Mouse (Mus musculus) kidney, embryonic 14.5 days (tissue): Measurements from ENCODE around the gene Zcchc7. TPM values are rescaled to one million over a fixed set of nuclear protein-coding genes. Genes with fewer than 3 reads are reported as not detected.

Experiments used
- ATAC-seq: fragments of 200-750 bp; cut with Nextera tagmentation; 2 replicates; pipeline ENCODE4 v1.8.0; 2017; ENCODE audit warnings: moderate number of reproducible peaks, mild to moderate bottlenecking, moderate TSS enrichment, moderate library complexity; ENCODE audit not compliant: low FRiP score, low TSS enrichment
- H3K27ac ChIP-seq: fragments of 300-500 bp; sonication (generic); 2 replicates; pipeline ENCODE4 v1.5.1; 2014; ENCODE audit warnings: low read depth, mild to moderate bottlenecking, low read length, moderate library complexity, mixed read lengths
- H3K27me3 ChIP-seq: fragments of 300-500 bp; sonication (generic); 2 replicates; pipeline ENCODE4 v1.6.1; 2014; ENCODE audit warnings: mild to moderate bottlenecking, low read length; ENCODE audit not compliant: control insufficient read depth, insufficient read depth
- H3K36me3 ChIP-seq: fragments of 300-500 bp; sonication (generic); 2 replicates; pipeline ENCODE4 v1.6.1; 2014; ENCODE audit warnings: low read length, mixed read lengths; ENCODE audit not compliant: control insufficient read depth, insufficient read depth
- H3K4me1 ChIP-seq: fragments of 300-500 bp; sonication (generic); 2 replicates; pipeline ENCODE4 v1.6.1; 2014; ENCODE audit warnings: low read length, mixed read lengths; ENCODE audit not compliant: control insufficient read depth, insufficient read depth
- H3K4me2 ChIP-seq: fragments of 300-500 bp; sonication (generic); replicated peaks from 2 replicates; pipeline ENCODE4 v1.6.1; 2014; ENCODE audit warnings: low read depth, mild to moderate bottlenecking, low read length
- H3K4me3 ChIP-seq: fragments of 300-500 bp; sonication (generic); 2 replicates; pipeline ENCODE4 v1.5.1; 2014; ENCODE audit warnings: mild to moderate bottlenecking, low read length
- H3K9ac ChIP-seq: fragments of 300-500 bp; sonication (generic); 2 replicates; pipeline ENCODE4 v1.6.1; 2014; ENCODE audit warnings: low read depth, mild to moderate bottlenecking, low read length, moderate library complexity
- H3K9me3 ChIP-seq: fragments of 300-500 bp; sonication (generic); 2 replicates; pipeline ENCODE4 v1.6.1; 2016; ENCODE audit warnings: low read length; ENCODE audit not compliant: control insufficient read depth
- WGBS: fragments of 180-500 bp; shearing (Covaris S2); extraction: QIAGEN DNeasy Blood & Tissue Kit; methylation state at CpG from one replicate; pipeline ENCODE4 v1.1.7; 2014; 5-methylcytosine and 5-hydroxymethylcytosine counted together
- polyA plus RNA-seq: library from polyadenylated mRNA; unstranded; fragments of >200 nt; fragmentation: Nextera tagmentation; extraction: Ambion mirVana; gene quantifications from 2 replicates; pipeline ENCODE4 v1.2.1, GENCODE M21; 2014

Zcchc7 gene
- polyA plus RNA-seq, 1 experiment from 2014 or later: 37.9 TPM

- H3K9me3 ChIP-seq: no peaks in the 10 kb centered on the region
- no peak for ATAC-seq
- H3K9ac ChIP-seq: no peak overlapping the region
- no peak overlapping the region for H3K4me2 ChIP-seq
- WGBS: 86% methylated on average over 3 of the region's 3 CpGs
- H3K4me3 ChIP-seq: no peak overlapping the region
- H3K36me3 ChIP-seq: no peaks in the 10 kb centered on the region
- H3K27ac ChIP-seq: no peak overlapping the region
- no peaks in the 10 kb centered on the region for H3K27me3 ChIP-seq
- H3K4me1 ChIP-seq: no peaks in the 10 kb centered on the region
Observed at GRCm38 (mm10) chr4:44917907-44918306, 162.2 kb downstream of the Zcchc7 start.

DNA sequence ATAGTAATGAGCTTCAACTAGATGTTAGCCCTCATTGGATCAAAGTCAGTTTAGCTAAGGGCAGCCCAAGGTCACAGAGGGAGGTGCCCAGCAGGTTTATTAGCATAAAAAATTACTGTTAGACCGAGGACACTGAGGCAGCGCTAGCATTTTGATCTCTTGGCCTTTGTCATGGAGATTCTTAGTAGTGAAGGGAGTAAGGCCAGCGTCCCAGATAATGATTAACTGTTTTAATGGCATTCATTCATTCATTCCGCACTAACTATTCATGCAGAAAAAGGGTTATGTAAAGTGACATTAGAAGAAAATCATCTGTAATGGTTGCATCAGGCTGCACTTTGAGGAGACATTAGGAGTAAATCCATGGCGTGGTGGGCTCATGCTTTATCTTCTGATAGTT is 165.2 kb downstream of the Zcchc7 start:
- no peak overlapping the region for H3K4me3 ChIP-seq
- no peak overlapping the region for H3K4me2 ChIP-seq
- no peaks in the 10 kb centered on the region for H3K27me3 ChIP-seq
- H3K9me3 ChIP-seq: no peaks in the 10 kb centered on the region
- no peak overlapping the region for H3K9ac ChIP-seq
- no peaks in the 10 kb centered on the region for H3K4me1 ChIP-seq
- WGBS: 59% methylated on average over 5 of the region's 5 CpGs
- H3K27ac ChIP-seq: no peak overlapping the region
- H3K36me3 ChIP-seq: peaks cover 4% of the 10 kb centered on the region; the same call in 1 of the 2 replicates
- ATAC-seq: no peak

DNA sequence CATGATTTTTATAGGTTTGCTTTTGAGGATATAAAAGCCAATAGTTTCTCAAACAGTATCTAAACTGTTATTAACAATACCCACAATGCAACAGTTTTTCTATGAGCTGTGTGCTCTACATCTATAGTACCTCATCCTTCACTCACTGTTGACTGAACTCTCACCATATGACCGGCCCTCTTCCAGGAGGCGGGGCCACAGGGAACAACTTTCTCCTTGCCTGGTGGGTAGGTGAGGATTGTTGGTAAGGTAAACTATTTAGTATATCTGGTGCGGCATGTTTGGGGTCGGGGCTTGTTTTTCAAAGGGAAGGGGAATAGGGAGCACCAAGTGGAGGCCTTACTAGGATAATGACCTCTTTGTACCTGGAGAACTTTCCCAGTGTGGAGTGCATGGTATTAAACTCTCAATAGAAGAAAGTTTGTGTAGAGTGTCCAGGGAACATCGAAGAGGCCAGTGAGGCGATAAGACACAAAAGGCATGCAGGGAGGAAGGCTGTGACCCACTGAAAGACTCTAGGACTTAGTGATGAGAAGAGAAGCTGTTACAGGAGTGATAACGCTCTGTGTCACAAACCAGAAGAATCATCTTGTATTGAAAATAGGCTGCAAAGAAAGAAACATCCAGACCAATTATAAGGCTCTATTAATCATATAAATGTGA is 166.9 kb downstream of the Zcchc7 start:
- Histone ChIP-seq H3K27me3 (no peaks in the 10 kb centered on the region), H3K36me3 (peaks cover 19% of the 10 kb centered on the region; the same call in 1 of the 2 replicates), H3K4me1 (no peaks in the 10 kb centered on the region), H3K27ac (no peak overlapping the region), H3K4me3 (no peak overlapping the region), H3K4me2 (no peak overlapping the region), H3K9ac (no peak overlapping the region), H3K9me3 (no peaks in the 10 kb centered on the region)
- no peak for ATAC-seq
- WGBS: 95% methylated on average over 7 of the region's 7 CpGs

DNA sequence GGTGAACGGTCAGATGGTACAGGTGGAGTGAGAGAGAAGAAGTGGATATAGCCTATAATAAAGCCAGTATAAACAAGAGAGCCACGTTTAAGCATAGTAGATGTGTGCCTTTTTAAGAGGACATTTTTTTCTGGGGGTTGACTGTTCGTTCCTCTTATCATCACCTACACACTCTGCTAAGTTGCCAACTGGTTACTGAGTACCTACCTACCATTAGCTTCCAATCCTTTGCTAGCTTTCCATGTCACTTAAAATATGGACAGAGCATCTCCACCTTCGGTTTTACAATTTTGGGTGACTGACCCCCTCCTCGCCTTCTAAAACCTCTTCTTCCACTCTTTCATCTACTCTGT is 167.4 kb downstream of the Zcchc7 start:
- no peak overlapping the region for H3K9ac ChIP-seq
- H3K4me3 ChIP-seq: no peak overlapping the region
- H3K36me3 ChIP-seq: peaks cover 19% of the 10 kb centered on the region; the same call in 1 of the 2 replicates
- H3K27me3 ChIP-seq: no peaks in the 10 kb centered on the region
- no peak for ATAC-seq
- H3K4me1 ChIP-seq: no peaks in the 10 kb centered on the region
- 95% methylated on average over 5 of the region's 5 CpGs for WGBS
- no peak overlapping the region for H3K27ac ChIP-seq
- H3K4me2 ChIP-seq: no peak overlapping the region
- H3K9me3 ChIP-seq: no peaks in the 10 kb centered on the region

DNA sequence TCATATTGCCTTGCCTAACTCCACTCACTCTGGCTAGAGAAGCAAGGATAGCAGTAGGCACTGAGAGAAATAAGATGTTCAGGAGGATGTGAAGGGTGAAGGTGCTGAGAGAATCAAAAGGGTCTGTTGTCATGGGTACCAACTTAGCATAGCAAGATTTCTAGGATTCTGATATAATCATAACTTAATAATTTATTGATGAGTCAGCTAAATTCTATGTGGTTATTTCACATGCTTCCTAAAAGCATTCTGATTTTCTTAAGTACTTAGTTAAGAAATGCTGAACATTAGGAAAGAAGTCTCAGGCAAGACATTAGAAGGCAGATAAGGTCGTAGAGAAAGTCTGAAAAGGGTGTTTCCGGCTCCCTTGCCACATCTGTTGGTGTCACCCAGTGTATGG is 172.3 kb downstream of the Zcchc7 start:
- H3K27ac ChIP-seq: no peak overlapping the region
- no peaks in the 10 kb centered on the region for H3K4me1 ChIP-seq
- peaks cover 48% of the 10 kb centered on the region for H3K36me3 ChIP-seq
- no peaks in the 10 kb centered on the region for H3K27me3 ChIP-seq
- no peak for ATAC-seq
- 76% methylated on average over 2 of the region's 2 CpGs for WGBS
- H3K9me3 ChIP-seq: no peaks in the 10 kb centered on the region
- no peak overlapping the region for H3K9ac ChIP-seq
- H3K4me2 ChIP-seq: no peak overlapping the region
- H3K4me3 ChIP-seq: no peak overlapping the region

GRCm38 (mm10) chr4:44928790-44929189 is 173.1 kb downstream of the Zcchc7 start:
- no peak overlapping the region for H3K4me2 ChIP-seq
- 92% methylated on average over 3 of the region's 3 CpGs for WGBS
- no peak overlapping the region for H3K9ac ChIP-seq
- no peak overlapping the region for H3K4me3 ChIP-seq
- no peak for ATAC-seq
- H3K36me3 ChIP-seq: peaks cover 57% of the 10 kb centered on the region
- no peak overlapping the region for H3K27ac ChIP-seq
- H3K27me3 ChIP-seq: no peaks in the 10 kb centered on the region
- H3K9me3 ChIP-seq: no peaks in the 10 kb centered on the region
- no peaks in the 10 kb centered on the region for H3K4me1 ChIP-seq

DNA sequence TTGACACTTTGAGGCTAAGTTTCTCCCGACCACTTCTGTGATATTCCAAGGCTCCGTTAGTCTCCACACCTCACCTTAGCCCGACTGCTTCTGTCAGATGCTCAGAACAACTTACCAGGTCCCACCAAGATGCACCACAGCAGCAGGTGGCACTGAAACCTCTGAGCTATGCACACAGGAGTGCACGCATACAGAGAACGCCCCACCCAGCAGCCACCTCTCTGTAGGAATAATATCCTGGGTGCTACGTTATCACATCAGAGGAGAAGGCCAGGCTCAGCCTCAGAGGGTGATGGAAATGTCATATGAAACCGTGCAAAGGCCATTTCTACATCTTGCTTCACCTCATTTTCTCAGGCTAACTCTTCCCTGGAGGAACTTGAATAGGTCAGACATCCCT is 174.7 kb downstream of the Zcchc7 start:
- Histone ChIP-seq H3K4me3 (no peak overlapping the region), H3K9ac (no peak overlapping the region), H3K9me3 (no peaks in the 10 kb centered on the region), H3K27me3 (no peaks in the 10 kb centered on the region), H3K4me2 (no peak overlapping the region), H3K27ac (no peak overlapping the region), H3K4me1 (no peaks in the 10 kb centered on the region), H3K36me3 (peaks cover 59% of the 10 kb centered on the region)
- no peak for ATAC-seq
- 93% methylated on average over 7 of the region's 7 CpGs for WGBS

DNA sequence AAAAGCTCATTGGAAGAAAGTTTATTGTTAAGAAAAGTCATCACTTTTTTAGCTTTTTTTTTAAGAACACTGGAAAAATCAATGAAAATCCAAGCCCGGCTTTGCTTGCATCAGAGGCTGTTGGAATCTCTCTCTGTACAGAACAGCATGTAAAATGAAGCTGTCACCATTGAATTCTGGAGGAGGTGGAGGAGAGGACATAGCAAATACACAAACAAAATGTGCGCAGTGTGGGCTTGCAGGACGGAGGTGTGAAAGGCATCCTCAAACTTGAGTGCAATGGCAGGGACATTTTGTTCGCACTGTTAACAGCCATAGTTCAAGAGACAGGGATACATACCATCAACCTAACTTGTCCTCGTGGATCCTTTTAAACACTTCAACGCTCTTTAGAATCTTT is 176.1 kb downstream of the Zcchc7 start:
- WGBS: 94% methylated on average over 6 of the region's 6 CpGs
- Histone ChIP-seq H3K36me3 (peaks cover 46% of the 10 kb centered on the region), H3K4me3 (no peak overlapping the region), H3K9ac (no peak overlapping the region), H3K4me1 (no peaks in the 10 kb centered on the region), H3K4me2 (no peak overlapping the region), H3K27ac (no peak overlapping the region), H3K27me3 (no peaks in the 10 kb centered on the region), H3K9me3 (no peaks in the 10 kb centered on the region)
- ATAC-seq: no peak

DNA sequence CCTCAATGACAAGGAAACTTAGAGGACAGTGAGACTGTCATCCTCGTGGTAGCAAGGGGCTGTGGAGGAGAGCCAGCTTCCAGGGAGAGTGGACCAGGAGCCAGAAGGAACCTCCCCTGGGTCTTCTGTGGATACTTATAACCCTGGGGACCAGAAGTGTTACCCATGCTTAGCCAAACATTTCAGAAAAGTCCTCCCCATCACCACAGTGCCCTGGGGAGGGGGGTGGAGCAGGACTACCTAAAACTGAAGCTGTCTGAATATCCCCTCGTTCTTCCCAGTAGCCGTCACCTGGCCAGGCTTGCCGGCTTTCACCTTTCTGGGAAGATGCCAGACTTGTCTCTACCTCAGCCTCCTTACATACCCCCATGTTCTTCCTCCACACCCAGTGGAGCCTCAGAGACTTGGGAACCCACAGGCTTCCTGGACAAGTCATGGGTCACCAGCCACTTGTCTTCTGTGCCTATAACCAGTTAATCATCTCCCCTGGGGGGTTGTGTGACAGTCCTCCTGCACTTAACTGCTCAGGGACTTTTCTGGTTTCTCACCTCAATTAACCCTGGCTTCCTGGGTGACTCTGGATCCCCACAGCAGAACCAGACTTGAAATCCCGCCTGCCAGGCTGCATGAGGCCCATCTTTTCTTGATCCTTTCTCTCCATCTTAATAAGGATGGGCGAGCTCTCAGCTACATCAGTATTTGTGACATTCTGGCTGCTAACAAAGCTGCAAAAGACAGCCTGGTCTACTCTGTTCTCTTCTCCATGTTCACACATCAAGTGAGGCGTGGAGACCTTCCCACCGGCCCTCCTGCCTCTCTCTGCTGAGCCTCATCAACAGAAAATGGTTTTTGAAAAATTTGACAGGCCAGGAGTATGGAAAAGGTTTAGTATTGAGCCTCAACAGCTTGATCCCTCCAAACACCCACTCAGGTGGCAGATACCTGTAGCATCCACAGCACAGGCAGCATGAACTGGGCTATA is 183.0 kb downstream of the Zcchc7 start:
- no peak for ATAC-seq
- H3K27ac ChIP-seq: no peak overlapping the region
- H3K4me1 ChIP-seq: no peaks in the 10 kb centered on the region; the same call in 1 of the 2 replicates
- no peak overlapping the region for H3K9ac ChIP-seq
- H3K4me2 ChIP-seq: no peak overlapping the region
- no peak overlapping the region for H3K4me3 ChIP-seq
- H3K9me3 ChIP-seq: no peaks in the 10 kb centered on the region
- H3K36me3 ChIP-seq: peaks cover 3% of the 10 kb centered on the region; the same call in 1 of the 2 replicates
- 68% methylated on average over 8 of the region's 8 CpGs for WGBS
- no peaks in the 10 kb centered on the region for H3K27me3 ChIP-seq
